Mouse (Mus musculus): Measurements from ENCODE around the gene Fxyd7. TPM values are rescaled to one million over a fixed set of nuclear protein-coding genes. Genes with fewer than 3 reads are reported as not detected.

Fxyd7 gene
- polyA plus RNA-seq, 1 experiment from 2014 or later, result 12.6 TPM

GRCm38 (mm10) chr7:31069491-31069890, 18.2 kb upstream of the Fxyd7 start:
- H3K9ac ChIP-seq (ENCODE audit: low read depth, low read length), result no peak overlapping the region
- H3K27me3 ChIP-seq (ENCODE audit: control insufficient read depth, insufficient read depth, low read length), result no peaks in the 10 kb centered on the region
- WGBS, result 86% methylated on average over 14 of the region's 14 CpGs
- H3K4me3 ChIP-seq (ENCODE audit: low read depth, low read length), result no peak overlapping the region
- no peak for ATAC-seq (ENCODE audit: low FRiP score)
- H3K4me2 ChIP-seq (replicated peaks; ENCODE audit: low read depth, low read length), result no peak overlapping the region
- no peaks in the 10 kb centered on the region for H3K9me3 ChIP-seq (ENCODE audit: control insufficient read depth, low read length)
- no peak overlapping the region for H3K27ac ChIP-seq (ENCODE audit: low read depth, low read length)
- H3K36me3 ChIP-seq (ENCODE audit: control insufficient read depth, insufficient read depth, low read length), result no peaks in the 10 kb centered on the region
- no peaks in the 10 kb centered on the region; the same call in 1 of the 2 replicates for H3K4me1 ChIP-seq (replicated peaks; ENCODE audit: control insufficient read depth, insufficient read depth, low read length)
- DNase-seq (ENCODE audit: low spot score), result no peak

- H3K27ac ChIP-seq (ENCODE audit: low read depth, low read length), result no peak overlapping the region
- no peak for DNase-seq (ENCODE audit: low spot score)
- H3K9ac ChIP-seq (ENCODE audit: low read depth, low read length), result no peak overlapping the region
- no peak overlapping the region for H3K4me2 ChIP-seq (replicated peaks; ENCODE audit: low read depth, low read length)
- no peaks in the 10 kb centered on the region for H3K36me3 ChIP-seq (ENCODE audit: control insufficient read depth, insufficient read depth, low read length)
- no peaks in the 10 kb centered on the region; the same call in 1 of the 2 replicates for H3K4me1 ChIP-seq (replicated peaks; ENCODE audit: control insufficient read depth, insufficient read depth, low read length)
- ATAC-seq (ENCODE audit: low FRiP score), result no peak
- no peaks in the 10 kb centered on the region for H3K9me3 ChIP-seq (ENCODE audit: control insufficient read depth, low read length)
- H3K4me3 ChIP-seq (ENCODE audit: low read depth, low read length), result no peak overlapping the region
- WGBS, result 57% methylated on average over 5 of the region's 5 CpGs
- no peaks in the 10 kb centered on the region for H3K27me3 ChIP-seq (ENCODE audit: control insufficient read depth, insufficient read depth, low read length)
Observed at GRCm38 (mm10) chr7:31067836-31068235, 16.6 kb upstream of the Fxyd7 start.

- Histone ChIP-seq H3K4me3 (ENCODE audit: low read depth, low read length) (no peak overlapping the region), H3K9me3 (ENCODE audit: control insufficient read depth, low read length) (no peaks in the 10 kb centered on the region), H3K4me2 (replicated peaks; ENCODE audit: low read depth, low read length) (no peak overlapping the region), H3K9ac (ENCODE audit: low read depth, low read length) (no peak overlapping the region), H3K27me3 (ENCODE audit: control insufficient read depth, insufficient read depth, low read length) (no peaks in the 10 kb centered on the region), H3K36me3 (ENCODE audit: control insufficient read depth, insufficient read depth, low read length) (no peaks in the 10 kb centered on the region), H3K4me1 (replicated peaks; ENCODE audit: control insufficient read depth, insufficient read depth, low read length) (no peaks in the 10 kb centered on the region), H3K27ac (ENCODE audit: low read depth, low read length) (no peak overlapping the region)
- ATAC-seq (ENCODE audit: low FRiP score) (no peak), DNase-seq (ENCODE audit: low spot score) (no peak)
- WGBS, result 84% methylated on average over 12 of the region's 12 CpGs
Observed at GRCm38 (mm10) chr7:31063074-31063560, 11.8 kb upstream of the Fxyd7 start.

- DNase-seq (ENCODE audit: low spot score), result no peak
- Histone ChIP-seq H3K4me3 (ENCODE audit: low read depth, low read length) (no peak overlapping the region), H3K36me3 (ENCODE audit: control insufficient read depth, insufficient read depth, low read length) (no peaks in the 10 kb centered on the region), H3K9me3 (ENCODE audit: control insufficient read depth, low read length) (no peaks in the 10 kb centered on the region), H3K27ac (ENCODE audit: low read depth, low read length) (no peak overlapping the region; the same call in 1 of the 2 replicates), H3K4me2 (replicated peaks; ENCODE audit: low read depth, low read length) (no peak overlapping the region), H3K27me3 (ENCODE audit: control insufficient read depth, insufficient read depth, low read length) (no peaks in the 10 kb centered on the region), H3K9ac (ENCODE audit: low read depth, low read length) (no peak overlapping the region), H3K4me1 (replicated peaks; ENCODE audit: control insufficient read depth, insufficient read depth, low read length) (no peaks in the 10 kb centered on the region)
- no peak for ATAC-seq (ENCODE audit: low FRiP score)
- WGBS, result 90% methylated on average over 7 of the region's 7 CpGs
Observed at GRCm38 (mm10) chr7:31060621-31061010, 9.3 kb upstream of the Fxyd7 start.

GRCm38 (mm10) chr7:31059919-31060620, 8.8 kb upstream of the Fxyd7 start:
- DNase-seq (ENCODE audit: low spot score) (no peak), ATAC-seq (ENCODE audit: low FRiP score) (0 out of 2 replicates have a peak, but pooled peaks have one; percentile 8)
- no peaks in the 10 kb centered on the region; the same call in 1 of the 2 replicates for H3K27me3 ChIP-seq (ENCODE audit: control insufficient read depth, insufficient read depth, low read length)
- WGBS, result 67% methylated on average over 10 of the region's 11 CpGs
- H3K9me3 ChIP-seq (ENCODE audit: control insufficient read depth, low read length), result no peaks in the 10 kb centered on the region
- no peak overlapping the region for H3K4me3 ChIP-seq (ENCODE audit: low read depth, low read length)
- H3K9ac ChIP-seq (ENCODE audit: low read depth, low read length), result peak overlapping the region; percentile 27; the same call in 1 of the 2 replicates
- H3K27ac ChIP-seq (ENCODE audit: low read depth, low read length), result peak overlapping the region; percentile 67
- H3K4me1 ChIP-seq (replicated peaks; ENCODE audit: control insufficient read depth, insufficient read depth, low read length), result no peaks in the 10 kb centered on the region
- no peaks in the 10 kb centered on the region for H3K36me3 ChIP-seq (ENCODE audit: control insufficient read depth, insufficient read depth, low read length)
- 0 out of 2 replicates have a peak overlapping the region, but pooled peaks have one; percentile 5 for H3K4me2 ChIP-seq (replicated peaks; ENCODE audit: low read depth, low read length)

GRCm38 (mm10) chr7:31059108-31059507, 7.8 kb upstream of the Fxyd7 start, which contains the start of gene Lgi4:
Gene Lgi4, plus strand, starts transcription at chr7:31059342.
- Histone ChIP-seq H3K4me2 (replicated peaks; ENCODE audit: low read depth, low read length) (0 out of 2 replicates have a peak within 1 kb of the TSS, but pooled peaks have one; percentile 5), H3K27me3 (ENCODE audit: control insufficient read depth, insufficient read depth, low read length) (peaks cover 5% of the 10 kb centered on the region), H3K4me3 (ENCODE audit: low read depth, low read length) (no peak within 1 kb of the TSS), H3K27ac (ENCODE audit: low read depth, low read length) (peak within 1 kb of the TSS; percentile 67), H3K4me1 (replicated peaks; ENCODE audit: control insufficient read depth, insufficient read depth, low read length) (no peaks in the 10 kb centered on the region), H3K9me3 (ENCODE audit: control insufficient read depth, low read length) (no peaks in the 10 kb centered on the region), H3K36me3 (ENCODE audit: control insufficient read depth, insufficient read depth, low read length) (no peaks in the 10 kb centered on the region), H3K9ac (ENCODE audit: low read depth, low read length) (peak within 1 kb of the TSS; percentile 27; the same call in 1 of the 2 replicates)
- peak; percentile 90 for DNase-seq (ENCODE audit: low spot score)
- 5% methylated on average over 2 of the region's 2 CpGs for WGBS
- ATAC-seq (ENCODE audit: low FRiP score), result peak; percentile 89

- no peaks in the 10 kb centered on the region for H3K9me3 ChIP-seq (ENCODE audit: control insufficient read depth, low read length)
- 84% methylated on average over 6 of the region's 6 CpGs for WGBS
Observed at GRCm38 (mm10) chr7:31058211-31058610, 6.9 kb upstream of the Fxyd7 start.

GRCm38 (mm10) chr7:31057730-31058129, 6.5 kb upstream of the Fxyd7 start:
- H3K9ac ChIP-seq (ENCODE audit: low read depth, low read length), result no peak overlapping the region
- 68% methylated on average over 5 of the region's 5 CpGs for whole genome bisulfite sequencing

More at GRCm38 (mm10) chr7:31058211-31058610, 6.9 kb upstream of the Fxyd7 start:
- DNase-seq (ENCODE audit: low spot score), result no peak
- H3K4me1 ChIP-seq (replicated peaks; ENCODE audit: control insufficient read depth, insufficient read depth, low read length), result no peaks in the 10 kb centered on the region
- H3K27ac ChIP-seq (ENCODE audit: low read depth, low read length), result no peak overlapping the region
- H3K36me3 ChIP-seq (ENCODE audit: control insufficient read depth, insufficient read depth, low read length), result no peaks in the 10 kb centered on the region
- no peak overlapping the region for H3K4me3 ChIP-seq (ENCODE audit: low read depth, low read length)
- peaks cover 14% of the 10 kb centered on the region for H3K27me3 ChIP-seq (ENCODE audit: control insufficient read depth, insufficient read depth, low read length)
- no peak overlapping the region for H3K9ac ChIP-seq (ENCODE audit: low read depth, low read length)
- ATAC-seq (ENCODE audit: low FRiP score), result no peak
- H3K4me2 ChIP-seq (replicated peaks; ENCODE audit: low read depth, low read length), result no peak overlapping the region

GRCm38 (mm10) chr7:31057071-31057470, 5.8 kb upstream of the Fxyd7 start, which contains the start of gene Fxyd1:
Gene Fxyd1, minus strand, starts transcription at chr7:31057199.
- ATAC-seq (ENCODE audit: low FRiP score) (no peak), DNase-seq (ENCODE audit: low spot score) (no peak)
- Histone ChIP-seq H3K4me2 (replicated peaks; ENCODE audit: low read depth, low read length) (no peak within 1 kb of the TSS), H3K36me3 (ENCODE audit: control insufficient read depth, insufficient read depth, low read length) (no peaks in the 10 kb centered on the region), H3K4me3 (ENCODE audit: low read depth, low read length) (no peak within 1 kb of the TSS), H3K27ac (ENCODE audit: low read depth, low read length) (no peak within 1 kb of the TSS), H3K4me1 (replicated peaks; ENCODE audit: control insufficient read depth, insufficient read depth, low read length) (peaks cover under 1% of the 10 kb centered on the region; the same call in 1 of the 2 replicates), H3K9ac (ENCODE audit: low read depth, low read length) (no peak within 1 kb of the TSS), H3K27me3 (ENCODE audit: control insufficient read depth, insufficient read depth, low read length) (peaks cover 25% of the 10 kb centered on the region), H3K9me3 (ENCODE audit: control insufficient read depth, low read length) (no peaks in the 10 kb centered on the region)
- WGBS, result 79% methylated on average over 2 of the region's 2 CpGs

More at GRCm38 (mm10) chr7:31057730-31058129, 6.5 kb upstream of the Fxyd7 start:
- H3K36me3 ChIP-seq (ENCODE audit: control insufficient read depth, insufficient read depth, low read length), result no peaks in the 10 kb centered on the region
- H3K9me3 ChIP-seq (ENCODE audit: control insufficient read depth, low read length), result no peaks in the 10 kb centered on the region
- DNase-seq (ENCODE audit: low spot score) (no peak), ATAC-seq (ENCODE audit: low FRiP score) (no peak)
- H3K27me3 ChIP-seq (ENCODE audit: control insufficient read depth, insufficient read depth, low read length), result peaks cover 19% of the 10 kb centered on the region
- H3K4me1 ChIP-seq (replicated peaks; ENCODE audit: control insufficient read depth, insufficient read depth, low read length), result no peaks in the 10 kb centered on the region; the same call in 1 of the 2 replicates
- no peak overlapping the region for H3K4me2 ChIP-seq (replicated peaks; ENCODE audit: low read depth, low read length)
- no peak overlapping the region for H3K4me3 ChIP-seq (ENCODE audit: low read depth, low read length)
- no peak overlapping the region for H3K27ac ChIP-seq (ENCODE audit: low read depth, low read length)
